Mouse (Mus musculus) heart, adult 2 months (tissue): ENCODE data around the gene Gria4.

Source experiments
- CTCF ChIP-seq: fragments of 200-600 bp; IDR thresholded peaks from 2 replicates; pipeline ENCODE4 v1.8.1; 2022; ENCODE audit warnings: antibody characterized with exemption, mild to moderate bottlenecking, moderate library complexity
- EP300 ChIP-seq: fragments of 200-500 bp; IDR thresholded peaks from 2 replicates; pipeline ENCODE4 v1.6.1; 2011; ENCODE audit warnings: low read depth, low read length, control low read depth; ENCODE audit not compliant: insufficient read depth
- POLR2A ChIP-seq: fragments of 200-500 bp; IDR thresholded peaks from 2 replicates; pipeline ENCODE4 v1.6.1; 2011; ENCODE audit warnings: mild to moderate bottlenecking, low read depth, low read length, control low read depth; ENCODE audit not compliant: insufficient read depth

GRCm38 (mm10) chr9:4803151-4803755 is 7.2 kb upstream of the Gria4 start:
- TF ChIP-seq CTCF (no peak), POLR2A (no peak), EP300 (no peak)
